Mouse (Mus musculus): ENCODE data around the gene Bmx. TPM values are rescaled to one million over a fixed set of nuclear protein-coding genes. Genes with fewer than 3 reads are reported as not detected.

Bmx gene
- total RNA-seq, 2 experiments from 2014 or later, result 0.56 to 0.67 TPM

GRCm38 (mm10) chrX:164175780-164176179 lies 82.2 kb downstream of the Bmx start:
- DNase-seq (ENCODE audit: low spot score in 2 of 2), result peak in 1 of 2 experiments; percentile 5

GRCm38 (mm10) chrX:164175311-164175710 lies 82.7 kb downstream of the Bmx start:
- DNase-seq (ENCODE audit: low spot score in 2 of 2), result no peak

GRCm38 (mm10) chrX:164173880-164174279 lies 84.1 kb downstream of the Bmx start:
- no peak for DNase-seq (ENCODE audit: low spot score in 2 of 2)

GRCm38 (mm10) chrX:164171034-164171433 lies 87.0 kb downstream of the Bmx start:
- DNase-seq (ENCODE audit: low spot score in 2 of 2), result no peak

- no peak for DNase-seq (ENCODE audit: low spot score in 2 of 2)
Observed at GRCm38 (mm10) chrX:164164681-164165080, 93.3 kb downstream of the Bmx start.

- no peak for DNase-seq (ENCODE audit: low spot score in 2 of 2)
Observed at GRCm38 (mm10) chrX:164154594-164154993, 103.4 kb downstream of the Bmx start.

- DNase-seq (ENCODE audit: low spot score in 2 of 2), result no peak
Observed at GRCm38 (mm10) chrX:164153606-164154005, 104.4 kb downstream of the Bmx start.

GRCm38 (mm10) chrX:164152703-164153102 lies 105.3 kb downstream of the Bmx start:
- no peak for DNase-seq (ENCODE audit: low spot score in 2 of 2)

GRCm38 (mm10) chrX:164145463-164146250 lies 112.3 kb downstream of the Bmx start:
- no peak for DNase-seq (ENCODE audit: low spot score in 2 of 2)

Other genes with a start within 250 kb of the Bmx start
- 1 to 10 TPM; 2.3 to 2.7 TPM for gene Car5b, start 230.2 kb downstream of the Bmx start, total RNA-seq (2021)
- gene Siah1b, start 181.7 kb downstream of the Bmx start, total RNA-seq (2021), result 10 to 100 TPM in 1 of 2 experiments, 1 to 10 TPM in 1; 9.8 to 10.3 TPM
- gene Cltrn, start 169.4 kb downstream of the Bmx start, total RNA-seq (2021), result under 1 TPM in 1 of 2 experiments, not detected in 1; 0.69 TPM
- under 1 TPM; 0.61 to 0.67 TPM for gene Ace2, start 118.9 kb downstream of the Bmx start, total RNA-seq (2021)
- gene Pir, start 11.2 kb upstream of the Bmx start, total RNA-seq (2021), result 1 to 10 TPM; 6.6 to 7.8 TPM
- 1 to 10 TPM; 2.6 to 5.0 TPM for gene Vegfd, start 115.2 kb upstream of the Bmx start, total RNA-seq (2021)
- gene Piga, start 161.6 kb upstream of the Bmx start, total RNA-seq (2021), result 1 to 10 TPM; 8.0 to 8.3 TPM
- gene Asb11, start 178.8 kb upstream of the Bmx start, total RNA-seq (2021), result 1 to 10 TPM in 1 of 2 experiments, under 1 TPM in 1; 0.79 to 3.2 TPM
- gene Asb9, start 248.1 kb upstream of the Bmx start, total RNA-seq (2021), result not detected

All from layer of hippocampus, adult 18-20 months (tissue).